In the genomic region with DNA sequence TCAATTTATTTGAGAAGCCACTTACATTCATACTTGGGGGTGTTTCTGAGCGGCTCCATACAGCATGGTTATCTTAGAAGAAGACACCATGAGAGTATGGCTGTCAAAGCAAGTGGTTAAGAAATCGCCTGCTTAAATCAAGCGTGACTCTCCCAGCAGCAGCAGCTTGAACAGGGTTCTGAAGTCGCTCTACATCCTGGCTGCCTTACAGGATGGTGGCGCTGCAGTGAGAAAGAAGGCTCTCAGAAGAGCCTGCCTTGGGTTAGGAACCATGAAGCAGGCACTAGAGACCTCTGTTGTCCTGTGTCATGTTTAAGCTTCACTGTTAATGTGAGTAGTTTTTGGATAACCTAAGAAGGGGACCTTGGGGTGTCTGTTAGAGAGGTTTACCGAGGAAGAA, we compare ENCODE assay signal across 19 mouse cellular contexts.
"Had no signal": no experiment of that assay in that cellular context is flagged by ENCODE, and none has a peak within 500 bp of the region (broad histone marks: within the 10 kb centered on the region; RNA-seq: fewer than 3 reads in every experiment).

No protein-coding gene starts in this region.

- H3K27me3 ChIP-seq: liver, embryonic 13.5 days; stomach, embryonic 15.5 days had no signal

- H3K9me3 ChIP-seq: kidney, embryonic 15.5 days; limb, embryonic 13.5 days; liver, embryonic 13.5 days; stomach, embryonic 15.5 days had no signal

- H3K27ac ChIP-seq: kidney, embryonic 15.5 days; liver, embryonic 13.5 days; stomach, embryonic 15.5 days had no signal

- H3K4me3 ChIP-seq: kidney, embryonic 15.5 days; limb, embryonic 13.5 days; liver, embryonic 13.5 days; stomach, embryonic 15.5 days had no signal

- H3K36me3 ChIP-seq: kidney, embryonic 15.5 days; limb, embryonic 13.5 days; liver, embryonic 13.5 days; stomach, embryonic 15.5 days had no signal

- H3K4me1 ChIP-seq: liver, embryonic 13.5 days; stomach, embryonic 15.5 days had no signal

- DNase-seq: kidney, adult 11 months; kidney, adult 8-10 months; kidney, postnatal 10 days; kidney, postnatal 36 days; liver; liver, embryonic 13.5 days; lung, adult 2 months; lung, postnatal 14 days; lung, postnatal 4 days; midbrain, embryonic 14.5 days; right cerebral cortex, postnatal 14 days; right cerebral cortex, postnatal 4 days; spleen, adult 18-20 months; thymus, adult 18-20 months; thymus, postnatal 36 days had no signal

- H3K9ac ChIP-seq: kidney, embryonic 15.5 days; limb, embryonic 13.5 days; liver, embryonic 13.5 days; stomach, embryonic 15.5 days had no signal

- H3K4me2 ChIP-seq: kidney, embryonic 15.5 days; limb, embryonic 13.5 days; liver, embryonic 13.5 days; midbrain, embryonic 11.5 days; stomach, embryonic 15.5 days had no signal
